Mouse (Mus musculus) hindbrain, embryonic 11.5 days (tissue): Measurements from ENCODE around the gene Cish. TPM values are rescaled to one million over a fixed set of nuclear protein-coding genes. Genes with fewer than 3 reads are reported as not detected.

ENCODE experiments used
- ATAC-seq: fragments of 200-750 bp; cut with Nextera tagmentation; 2 replicates; pipeline ENCODE4 v1.8.0; 2017; ENCODE audit warnings: mild to moderate bottlenecking, moderate TSS enrichment, moderate library complexity; ENCODE audit not compliant: low FRiP score
- DNase-seq: peaks from one replicate; pipeline ENCODE4 v3.0.0-alpha.2; 2015; ENCODE audit warnings: low spot score
- H3K27ac ChIP-seq: fragments of 300-500 bp; sonication (generic); 2 replicates; pipeline ENCODE4 v1.5.1; 2014; ENCODE audit warnings: mild to moderate bottlenecking, low read depth, low read length
- H3K27me3 ChIP-seq: fragments of 300-500 bp; sonication (generic); 2 replicates; pipeline ENCODE4 v1.6.1; 2014; ENCODE audit warnings: mild to moderate bottlenecking, low read length, moderate library complexity, mixed read lengths; ENCODE audit not compliant: control insufficient read depth, insufficient read depth
- H3K36me3 ChIP-seq: fragments of 300-500 bp; sonication (generic); 2 replicates; pipeline ENCODE4 v1.6.1; 2014; ENCODE audit warnings: mild to moderate bottlenecking, low read length, moderate library complexity, mixed read lengths; ENCODE audit not compliant: control insufficient read depth, insufficient read depth
- H3K4me1 ChIP-seq: fragments of 300-500 bp; sonication (generic); replicated peaks from 2 replicates; pipeline ENCODE4 v1.6.1; 2014; ENCODE audit warnings: low read length, mixed read lengths; ENCODE audit not compliant: control insufficient read depth, insufficient read depth
- H3K4me2 ChIP-seq: fragments of 300-500 bp; sonication (generic); replicated peaks from 2 replicates; pipeline ENCODE4 v1.6.1; 2014; ENCODE audit warnings: mild to moderate bottlenecking, low read depth, low read length
- H3K4me3 ChIP-seq: fragments of 300-500 bp; sonication (generic); 2 replicates; pipeline ENCODE4 v1.5.1; 2014; ENCODE audit warnings: low read depth, low read length
- H3K9ac ChIP-seq: fragments of 300-500 bp; sonication (generic); 2 replicates; pipeline ENCODE4 v1.6.1; 2014; ENCODE audit warnings: low read depth, low read length
- H3K9me3 ChIP-seq: fragments of 300-500 bp; sonication (generic); 2 replicates; pipeline ENCODE4 v1.6.1; 2016; ENCODE audit warnings: low read length; ENCODE audit not compliant: control insufficient read depth
- WGBS: fragments of 180-500 bp; shearing (Covaris S2); extraction: QIAGEN DNeasy Blood & Tissue Kit; methylation state at CpG from one replicate; pipeline ENCODE4 v1.1.7; 2014; 5-methylcytosine and 5-hydroxymethylcytosine counted together
- polyA plus RNA-seq: library from polyadenylated mRNA; unstranded; fragments of >200 nt; fragmentation: Nextera tagmentation; extraction: Ambion mirVana; gene quantifications from 2 replicates; pipeline ENCODE4 v1.2.1, GENCODE M21; 2014

Gene Cish
- polyA plus RNA-seq, result 2.8 and 6.5 TPM in 2 replicates

DNA sequence AAGGTAGTCTGAATTCAATTTTAAA is at the start of gene Cish:
TSS of gene Cish (plus strand) at position 11 of the 25 bp plus-strand sequence.
- Histone ChIP-seq H3K27ac (no peak within 1 kb of the TSS), H3K4me1 (no peaks in the 10 kb centered on the region; the same call in none of the 2 replicates), H3K9ac (peak within 1 kb of the TSS; percentile 66), H3K4me3 (peak within 1 kb of the TSS; percentile 72), H3K27me3 (peaks cover 6% of the 10 kb centered on the region), H3K4me2 (peak within 1 kb of the TSS; percentile 91), H3K9me3 (no peaks in the 10 kb centered on the region), H3K36me3 (no peaks in the 10 kb centered on the region)
- ATAC-seq (no peak), DNase-seq (no peak)

DNA sequence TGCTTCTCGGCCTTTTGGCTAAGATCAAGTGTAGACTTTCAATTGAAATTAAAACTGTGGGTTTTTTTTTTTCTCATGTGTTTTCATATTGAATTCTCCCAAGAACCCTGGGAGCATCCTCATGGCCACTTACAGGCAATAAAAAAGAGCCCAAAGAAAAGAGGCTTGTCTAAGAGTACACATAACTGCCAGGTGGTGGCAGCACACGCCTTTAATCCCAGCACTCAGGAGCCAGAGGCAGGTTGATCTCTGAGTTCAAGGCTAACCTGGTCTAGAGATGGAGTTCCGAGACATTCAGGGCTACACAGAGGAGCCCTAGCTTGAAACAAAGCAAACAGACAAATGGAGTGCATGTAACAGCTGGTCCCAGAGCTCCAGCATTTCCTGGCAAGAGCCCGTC is 49.7 kb upstream of the Cish start:
- no peak overlapping the region for H3K9ac ChIP-seq
- H3K4me2 ChIP-seq, result no peak overlapping the region
- H3K27me3 ChIP-seq, result no peaks in the 10 kb centered on the region
- H3K36me3 ChIP-seq, result no peaks in the 10 kb centered on the region
- DNase-seq (no peak), ATAC-seq (no peak)
- H3K27ac ChIP-seq, result no peak overlapping the region
- no peaks in the 10 kb centered on the region for H3K9me3 ChIP-seq
- no peaks in the 10 kb centered on the region for H3K4me1 ChIP-seq
- no peak overlapping the region for H3K4me3 ChIP-seq
- WGBS, result 68% methylated on average over 4 of the region's 4 CpGs

DNA sequence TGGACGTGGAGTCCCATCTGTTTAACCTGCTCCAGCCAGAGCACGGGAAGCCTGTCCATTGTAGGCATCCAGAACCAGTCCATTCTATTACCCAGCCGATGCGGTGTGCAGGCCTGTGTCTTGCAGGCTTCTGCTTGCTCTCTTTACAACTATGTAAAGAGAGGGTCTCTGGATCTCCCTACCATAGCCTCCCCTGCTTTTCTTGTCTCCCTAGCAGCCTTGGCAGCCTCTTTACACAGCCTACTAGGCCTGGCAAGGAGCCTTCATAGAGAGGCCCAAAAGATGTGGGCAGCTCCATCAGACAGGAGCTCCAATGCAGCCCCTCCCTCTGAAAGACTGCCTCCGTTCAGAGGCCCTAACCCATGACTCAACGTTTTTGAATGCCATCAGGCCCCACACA is 46.7 kb upstream of the Cish start:
- no peak overlapping the region for H3K4me2 ChIP-seq
- WGBS, result 80% methylated on average over 6 of the region's 6 CpGs
- no peaks in the 10 kb centered on the region for H3K4me1 ChIP-seq
- no peak overlapping the region for H3K27ac ChIP-seq
- H3K9ac ChIP-seq, result no peak overlapping the region
- no peaks in the 10 kb centered on the region for H3K9me3 ChIP-seq
- no peak for ATAC-seq
- no peaks in the 10 kb centered on the region for H3K27me3 ChIP-seq
- no peak for DNase-seq
- H3K4me3 ChIP-seq, result no peak overlapping the region
- H3K36me3 ChIP-seq, result no peaks in the 10 kb centered on the region

DNA sequence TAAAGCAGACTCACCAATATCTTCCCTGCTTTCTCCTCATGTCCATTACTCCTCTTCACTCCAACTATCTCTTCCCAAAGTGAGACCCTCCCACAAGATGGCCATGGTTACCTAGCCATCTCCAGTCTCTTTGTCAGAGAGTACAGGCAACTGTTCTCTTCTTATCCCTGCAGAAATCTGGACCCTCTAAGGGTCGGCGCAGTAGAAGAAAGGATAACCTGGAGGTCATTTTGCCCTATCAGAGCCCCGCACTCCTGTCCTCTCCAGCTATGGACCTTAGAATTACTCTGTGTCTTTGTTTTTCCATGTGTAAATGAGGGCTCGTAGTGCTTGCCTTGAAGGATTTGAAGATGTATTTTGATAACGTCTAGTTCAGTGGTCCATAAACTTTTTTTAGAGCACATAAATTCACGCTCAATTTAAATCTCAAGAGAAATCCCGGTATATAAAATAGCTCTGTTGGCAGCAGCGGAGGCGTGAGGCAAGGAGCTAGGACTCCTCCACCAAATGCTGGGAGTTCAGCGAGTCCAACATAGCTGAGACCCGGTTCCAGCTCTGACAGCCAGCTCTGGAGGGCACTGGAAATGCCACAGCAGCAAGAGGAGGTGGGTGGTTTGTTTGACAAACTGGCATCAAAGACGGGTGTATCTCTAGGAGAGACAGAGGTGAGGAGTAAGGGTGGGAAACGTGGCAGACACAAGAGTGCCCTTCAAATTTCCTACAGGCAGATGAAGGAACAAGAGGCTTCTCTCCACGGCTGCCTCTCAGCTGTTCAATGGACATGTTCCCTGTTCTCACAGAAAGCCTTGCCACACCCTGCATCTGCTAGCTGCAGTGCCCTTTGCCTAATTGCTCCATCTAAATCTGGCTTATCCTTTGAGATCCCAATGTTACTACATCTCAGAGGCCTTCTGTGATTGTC is 45.1 kb upstream of the Cish start:
- no peak overlapping the region for H3K4me3 ChIP-seq
- H3K36me3 ChIP-seq, result no peaks in the 10 kb centered on the region
- ATAC-seq (no peak), DNase-seq (no peak)
- no peak overlapping the region for H3K27ac ChIP-seq
- no peaks in the 10 kb centered on the region for H3K27me3 ChIP-seq
- H3K4me1 ChIP-seq, result no peaks in the 10 kb centered on the region; the same call in 1 of the 2 replicates
- 83% methylated on average over 14 of the region's 14 CpGs for WGBS
- H3K9ac ChIP-seq, result no peak overlapping the region
- H3K9me3 ChIP-seq, result no peaks in the 10 kb centered on the region
- H3K4me2 ChIP-seq, result no peak overlapping the region

DNA sequence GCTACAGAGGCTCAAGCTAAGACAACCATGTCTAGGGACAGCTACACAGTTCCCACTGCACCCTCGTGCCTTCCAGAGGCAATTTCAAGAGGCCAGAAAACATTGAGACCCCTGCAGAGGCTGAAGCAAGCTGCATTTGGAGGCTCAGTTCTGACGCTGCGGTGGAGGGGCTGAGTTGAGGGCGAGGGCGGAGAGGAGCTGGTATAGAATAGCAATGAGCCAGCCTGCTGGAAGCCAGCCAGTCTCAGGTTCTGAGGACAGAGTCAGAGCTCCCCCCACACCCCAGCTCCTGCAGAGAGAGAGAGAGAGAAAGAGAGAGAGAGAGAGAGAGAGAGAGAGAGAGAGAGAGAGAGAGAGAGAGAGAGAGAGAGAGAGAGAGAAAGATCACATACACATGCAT is 43.7 kb upstream of the Cish start:
- Histone ChIP-seq H3K36me3 (no peaks in the 10 kb centered on the region), H3K9ac (no peak overlapping the region), H3K9me3 (no peaks in the 10 kb centered on the region), H3K27ac (no peak overlapping the region), H3K27me3 (no peaks in the 10 kb centered on the region), H3K4me3 (no peak overlapping the region), H3K4me1 (no peaks in the 10 kb centered on the region; the same call in 1 of the 2 replicates), H3K4me2 (no peak overlapping the region)
- DNase-seq (no peak), ATAC-seq (no peak)
- WGBS, result 7% methylated on average over 4 of the region's 5 CpGs

DNA sequence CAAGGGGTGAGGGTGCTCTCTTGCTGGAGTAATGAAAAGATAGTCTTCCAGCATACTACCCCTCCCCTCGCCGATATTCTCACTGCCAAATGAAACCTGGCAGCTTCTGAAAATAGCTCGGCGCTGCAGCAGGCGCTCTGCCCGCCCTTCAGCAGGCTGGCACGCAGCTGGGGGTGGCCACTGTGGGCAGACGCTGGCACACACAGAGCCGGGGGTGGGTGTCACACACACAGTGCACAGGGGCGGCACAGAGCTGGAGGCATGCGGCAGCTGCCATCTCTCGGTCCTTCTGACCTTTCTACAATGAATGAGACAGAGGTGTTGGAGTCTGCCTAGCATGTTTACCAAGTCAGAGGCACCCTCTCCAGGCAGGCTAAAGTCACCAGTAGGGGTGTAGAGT is 41.4 kb upstream of the Cish start:
- Histone ChIP-seq H3K4me2 (no peak overlapping the region), H3K4me1 (no peaks in the 10 kb centered on the region; the same call in 1 of the 2 replicates), H3K9ac (no peak overlapping the region), H3K27me3 (no peaks in the 10 kb centered on the region), H3K9me3 (no peaks in the 10 kb centered on the region), H3K4me3 (no peak overlapping the region), H3K36me3 (no peaks in the 10 kb centered on the region), H3K27ac (no peak overlapping the region)
- no peak for DNase-seq
- 87% methylated on average over 12 of the region's 12 CpGs for whole genome bisulfite sequencing
- no peak for ATAC-seq

DNA sequence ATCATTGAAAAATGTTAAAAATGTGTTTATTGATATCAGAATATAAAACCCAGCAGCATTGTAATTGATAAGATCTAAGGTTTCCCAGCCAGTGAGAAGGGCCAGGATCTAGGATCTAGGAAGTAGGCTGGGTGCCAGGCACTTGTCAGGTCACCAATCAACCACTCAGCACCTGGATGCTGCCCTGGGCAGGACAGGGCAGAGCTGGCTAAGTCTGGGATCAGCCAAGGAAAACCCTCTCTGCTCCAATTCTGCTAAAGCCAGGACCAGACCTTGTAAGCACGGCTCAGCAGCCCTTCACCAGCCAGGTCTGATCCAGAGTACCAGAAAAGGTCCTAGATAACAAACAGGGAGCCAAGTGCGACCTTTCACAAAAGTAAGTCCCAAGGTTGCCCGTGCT is 40.9 kb upstream of the Cish start:
- H3K9me3 ChIP-seq, result no peaks in the 10 kb centered on the region
- no peak overlapping the region for H3K27ac ChIP-seq
- H3K4me2 ChIP-seq, result no peak overlapping the region
- DNase-seq, result no peak
- no peaks in the 10 kb centered on the region for H3K27me3 ChIP-seq
- no peak for ATAC-seq
- WGBS, result 84% methylated on average over 3 of the region's 3 CpGs
- H3K36me3 ChIP-seq, result no peaks in the 10 kb centered on the region
- no peak overlapping the region for H3K4me3 ChIP-seq
- no peaks in the 10 kb centered on the region; the same call in 1 of the 2 replicates for H3K4me1 ChIP-seq
- no peak overlapping the region for H3K9ac ChIP-seq

DNA sequence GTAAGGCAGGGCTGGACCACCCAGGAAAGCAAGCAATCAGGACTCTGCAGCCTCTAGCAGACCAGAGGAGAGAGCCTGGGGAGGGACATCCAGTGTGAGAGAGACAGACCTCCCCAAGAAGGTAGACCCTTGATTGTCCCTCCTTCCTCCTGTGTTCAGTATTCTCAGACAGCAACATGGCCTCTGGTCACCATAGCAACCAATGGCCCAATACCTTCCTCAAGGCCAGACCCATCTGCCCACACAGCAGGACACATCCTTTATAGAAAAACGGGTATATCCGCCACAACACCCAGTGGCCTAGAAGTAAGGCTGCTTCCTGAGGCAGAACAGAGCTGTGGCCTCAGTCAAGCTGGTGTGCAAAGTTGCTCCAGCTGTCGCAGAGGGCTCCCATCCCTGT is 40.2 kb upstream of the Cish start:
- no peak for ATAC-seq
- Histone ChIP-seq H3K4me2 (no peak overlapping the region), H3K9me3 (no peaks in the 10 kb centered on the region), H3K27ac (no peak overlapping the region), H3K4me3 (no peak overlapping the region), H3K36me3 (no peaks in the 10 kb centered on the region), H3K9ac (no peak overlapping the region), H3K27me3 (no peaks in the 10 kb centered on the region), H3K4me1 (no peaks in the 10 kb centered on the region; the same call in 1 of the 2 replicates)
- peak; percentile 44 for DNase-seq
- WGBS, result 32% methylated on average over 3 of the region's 3 CpGs

DNA sequence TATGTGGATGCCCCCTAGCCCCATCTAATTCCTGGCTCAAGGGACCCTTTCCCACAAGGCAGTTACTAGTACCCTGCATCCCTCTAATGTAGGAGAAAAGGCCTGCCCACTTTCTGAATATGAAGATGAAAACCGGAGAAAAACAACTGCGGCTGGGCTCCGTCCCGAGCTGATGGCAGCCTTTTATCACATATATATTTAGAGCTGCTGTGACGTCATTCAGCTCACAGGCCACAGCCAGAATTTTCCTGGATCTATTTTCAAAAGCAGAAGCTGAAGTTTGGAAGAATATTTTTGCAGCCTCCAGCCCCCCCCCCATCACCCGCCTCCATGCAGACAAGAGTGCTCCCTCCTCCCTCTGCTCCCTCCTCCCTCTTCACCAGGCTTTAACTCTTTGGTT is 36.3 kb upstream of the Cish start:
- Histone ChIP-seq H3K9me3 (no peaks in the 10 kb centered on the region), H3K9ac (no peak overlapping the region), H3K27ac (no peak overlapping the region), H3K4me3 (no peak overlapping the region), H3K36me3 (no peaks in the 10 kb centered on the region), H3K4me1 (no peaks in the 10 kb centered on the region; the same call in 1 of the 2 replicates), H3K4me2 (no peak overlapping the region), H3K27me3 (no peaks in the 10 kb centered on the region)
- DNase-seq, result no peak
- WGBS, result 84% methylated on average over 6 of the region's 6 CpGs
- ATAC-seq, result no peak
